15 mouse cellular contexts compared by ENCODE assay signal in the genomic region with DNA sequence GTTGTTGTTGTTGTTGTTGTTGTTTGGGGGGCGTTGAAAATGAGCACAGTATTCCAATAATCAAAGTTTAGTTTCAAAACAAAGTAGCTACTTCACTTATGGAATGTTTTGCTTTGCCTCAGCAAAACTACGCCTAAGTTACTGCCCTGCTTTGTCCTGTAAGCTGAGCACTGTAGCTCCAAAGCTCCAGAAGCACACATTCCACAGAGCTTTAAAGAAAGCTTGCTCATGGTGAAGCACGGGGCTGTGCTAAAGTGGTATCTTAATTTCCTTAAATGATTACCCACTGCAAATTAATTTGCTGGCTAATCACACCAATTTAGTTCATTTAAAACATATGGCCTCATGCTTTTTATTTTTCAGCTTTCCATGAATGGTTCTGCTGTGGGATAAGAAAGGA. TPM values are rescaled to one million over a fixed set of nuclear protein-coding genes. Genes with fewer than 3 reads are reported as not detected.
DNase-seq lines count a peak whose midpoint lies in the region; ATAC-seq and TF ChIP-seq lines count a peak whose summit lies in the region.
"Had no signal": no experiment of that assay in that cellular context is flagged by ENCODE, and none has a peak within 500 bp of the region (broad histone marks: within the 10 kb centered on the region; RNA-seq: fewer than 3 reads in every experiment).

No protein-coding gene starts in this region.

- no peak for ATAC-seq in hindbrain, embryonic 11.5 days (ENCODE audit: low FRiP score)
- ATAC-seq in hindbrain, embryonic 12.5 days (ENCODE audit: low FRiP score), result no peak
- no peak for ATAC-seq in intestine, postnatal 0 days
- ATAC-seq in granulocyte monocyte progenitor cell, adult 5-6 weeks (replicated peaks; ENCODE audit: poor library complexity, severe bottlenecking), result no peak
- ATAC-seq: forebrain, embryonic 15.5 days; lung, postnatal 0 days had no signal

- no peaks in the 10 kb centered on the region for H3K9me3 ChIP-seq in hindbrain, embryonic 11.5 days (ENCODE audit: control insufficient read depth, low read length)
- H3K9me3 ChIP-seq in hindbrain, embryonic 12.5 days (replicated peaks), result no peaks in the 10 kb centered on the region
- no peaks in the 10 kb centered on the region for H3K9me3 ChIP-seq in intestine, postnatal 0 days (ENCODE audit: control insufficient read depth)
- H3K9me3 ChIP-seq: forebrain, embryonic 15.5 days had no signal

- H3K27me3 ChIP-seq in hindbrain, embryonic 11.5 days (ENCODE audit: control insufficient read depth, insufficient read depth, low read length), result peaks cover 84% of the 10 kb centered on the region
- peaks cover 89% of the 10 kb centered on the region for H3K27me3 ChIP-seq in hindbrain, embryonic 12.5 days
- H3K27me3 ChIP-seq in intestine, postnatal 0 days (replicated peaks; ENCODE audit: control insufficient read depth, insufficient read depth, low read length), result peaks cover 93% of the 10 kb centered on the region

- H3K4me3 ChIP-seq in hindbrain, embryonic 11.5 days (ENCODE audit: low read depth, low read length), result no peak overlapping the region
- no peak overlapping the region for H3K4me3 ChIP-seq in hindbrain, embryonic 12.5 days
- H3K4me3 ChIP-seq in intestine, postnatal 0 days (ENCODE audit: low read depth, low read length), result 0 out of 2 replicates have a peak overlapping the region, but pooled peaks have one; percentile 0
- H3K4me3 ChIP-seq: forebrain, embryonic 15.5 days; left cerebral cortex, adult 2 months had no signal

- H3K9ac ChIP-seq in hindbrain, embryonic 11.5 days (ENCODE audit: low read depth, low read length), result no peak overlapping the region
- H3K9ac ChIP-seq in hindbrain, embryonic 12.5 days, result no peak overlapping the region
- H3K9ac ChIP-seq in intestine, postnatal 0 days (ENCODE audit: low read depth, low read length), result no peak overlapping the region
- H3K9ac ChIP-seq: forebrain, embryonic 15.5 days had no signal

- H3K4me1 ChIP-seq in hindbrain, embryonic 11.5 days (replicated peaks; ENCODE audit: control insufficient read depth, insufficient read depth, low read length), result peaks cover 13% of the 10 kb centered on the region
- H3K4me1 ChIP-seq in hindbrain, embryonic 12.5 days, result peaks cover 21% of the 10 kb centered on the region
- H3K4me1 ChIP-seq in intestine, postnatal 0 days (replicated peaks; ENCODE audit: control insufficient read depth, insufficient read depth, low read length), result peaks cover 4% of the 10 kb centered on the region; the same call in 1 of the 2 replicates

- peak; percentile 44 for DNase-seq in hindbrain, embryonic 11.5 days (ENCODE audit: low spot score)
- peak; percentile 11 for DNase-seq in ES-CJ7 (ENCODE audit: low read depth, low spot score)
- peak; percentile 26 for DNase-seq in embryo, embryonic 9.5 days (ENCODE audit: extremely low spot score)
- DNase-seq in adrenal gland, adult 2 months, result no peak
- DNase-seq in lung, adult 18-20 months, result no peak
- DNase-seq: adrenal gland, postnatal 14 days; liver had no signal

- 2% methylated on average over 3 of the region's 3 CpGs for WGBS in hindbrain, embryonic 11.5 days
- 3% methylated on average over 3 of the region's 3 CpGs for WGBS in hindbrain, embryonic 12.5 days
- WGBS in intestine, postnatal 0 days, result 24% methylated on average over 3 of the region's 3 CpGs

- no peak overlapping the region for H3K4me2 ChIP-seq in hindbrain, embryonic 11.5 days (replicated peaks; ENCODE audit: low read depth, low read length)
- no peak overlapping the region for H3K4me2 ChIP-seq in hindbrain, embryonic 12.5 days (replicated peaks)
- no peak overlapping the region for H3K4me2 ChIP-seq in intestine, postnatal 0 days (replicated peaks; ENCODE audit: low read depth)
- H3K4me2 ChIP-seq: forebrain, embryonic 15.5 days had no signal

- no peak overlapping the region for H3K27ac ChIP-seq in hindbrain, embryonic 11.5 days (ENCODE audit: low read depth, low read length)
- H3K27ac ChIP-seq in hindbrain, embryonic 12.5 days, result no peak overlapping the region
- no peak overlapping the region for H3K27ac ChIP-seq in intestine, postnatal 0 days (ENCODE audit: low read depth, low read length)
- H3K27ac ChIP-seq: forebrain, embryonic 15.5 days; left cerebral cortex, adult 2 months had no signal

- TF ChIP-seq CTCF in intestine, postnatal 0 days (IDR thresholded peaks at IDR 0.05; ENCODE audit: low read depth), result no peak

- no peaks in the 10 kb centered on the region for H3K36me3 ChIP-seq in hindbrain, embryonic 11.5 days (ENCODE audit: control insufficient read depth, insufficient read depth, low read length)
- H3K36me3 ChIP-seq in hindbrain, embryonic 12.5 days, result no peaks in the 10 kb centered on the region
- H3K36me3 ChIP-seq in intestine, postnatal 0 days (ENCODE audit: control insufficient read depth, insufficient read depth), result no peaks in the 10 kb centered on the region
- H3K36me3 ChIP-seq: forebrain, embryonic 15.5 days had no signal

RNA-seq across cellular contexts. Expression of a gene that starts 1.5 kb away (rescaled TPM):
- polyA plus RNA-seq in hindbrain, embryonic 11.5 days (2014; fragmentation: Nextera tagmentation; extraction: Ambion mirVana), result 2.9 and 4.9 TPM in 2 replicates
- 6.5 and 8.3 TPM in 2 replicates for polyA plus RNA-seq in hindbrain, embryonic 12.5 days (2016; fragmentation: Nextera tagmentation; extraction: Ambion mirVana)
- 12.3 and 18.3 TPM in 2 replicates for polyA plus RNA-seq in intestine, postnatal 0 days (2015; fragmentation: Nextera tagmentation; extraction: Ambion mirVana)
- under 1 TPM in 1 of 2 experiments, not detected in 1; 0.32 TPM for total RNA-seq in adrenal gland, adult 2 months (2021)
- 0.22 and 0.27 TPM in 2 replicates for polyA plus RNA-seq in adrenal gland, adult 2 months (2012; rRNA removed)
- total RNA-seq in granulocyte monocyte progenitor cell, adult 5-6 weeks (2014; fragmentation: Nextera tagmentation), result not detected in 2 replicates
- not detected in 2 replicates for total RNA-seq in granulocyte monocyte progenitor cell, adult 5-6 weeks (2017)
- total RNA-seq: adrenal gland, postnatal 14 days; left cerebral cortex, adult 2 months; monocyte, adult 5-6 weeks had no signal
- polyA plus RNA-seq: cortical plate, adult 2 months had no signal

Comparison
In these comparisons a context has a peak if more than half of its experiments do, and no peak if none do; other contexts are left out.
1. DNase-seq: peak in hindbrain, embryonic 11.5 days (single experiment), ES-CJ7 (single experiment) and embryo, embryonic 9.5 days (single experiment); none in adrenal gland, adult 2 months (single experiment) and lung, adult 18-20 months (0 of 2).